In the genomic region with DNA sequence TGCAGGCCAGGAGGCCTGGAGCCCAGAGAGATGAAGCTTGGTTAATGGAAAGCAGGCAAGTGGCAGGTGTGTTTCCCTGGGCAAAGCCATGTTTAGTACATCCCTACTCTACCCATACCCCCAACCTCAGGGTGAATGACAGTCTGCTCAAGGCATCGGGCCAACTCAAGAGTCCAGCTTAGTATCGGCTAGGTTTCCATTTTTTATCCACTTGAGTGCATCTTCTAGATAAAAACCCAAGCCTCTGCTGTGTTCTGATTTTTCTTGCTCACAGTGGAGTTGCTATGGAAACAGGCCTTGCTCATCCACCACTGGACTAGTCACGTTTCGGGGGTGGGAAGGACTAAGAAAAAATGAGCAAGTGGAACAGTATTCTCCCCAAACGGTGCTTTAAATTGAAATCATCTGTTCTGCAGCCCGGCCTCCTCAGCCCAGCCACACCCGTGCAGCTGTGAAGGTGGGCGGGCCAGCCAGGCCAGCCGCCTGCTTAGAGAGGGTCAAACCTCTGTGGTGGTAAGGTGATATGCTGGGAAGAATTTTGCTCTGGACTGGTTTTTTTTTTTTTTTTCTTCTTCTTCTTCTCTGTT, we compare ENCODE assay signal across 8 mouse cellular contexts.
DNase-seq lines count a peak whose midpoint lies in the region; ATAC-seq lines count a peak whose summit lies in the region.

No protein-coding gene starts in this region.

- H3K27me3 ChIP-seq in neural tube, embryonic 11.5 days (ENCODE audit: control insufficient read depth, insufficient read depth, low read length): no peaks in the 10 kb centered on the region

- WGBS in neural tube, embryonic 11.5 days: 33% methylated on average over 9 of the region's 9 CpGs

- H3K4me2 ChIP-seq in neural tube, embryonic 11.5 days (ENCODE audit: low read depth): no peak overlapping the region

- no peaks in the 10 kb centered on the region for H3K9me3 ChIP-seq in neural tube, embryonic 11.5 days (ENCODE audit: control insufficient read depth, low read length)

- H3K27ac ChIP-seq in neural tube, embryonic 11.5 days (ENCODE audit: low read depth, low read length): no peak overlapping the region

- no peak overlapping the region for H3K9ac ChIP-seq in neural tube, embryonic 11.5 days (ENCODE audit: low read length)

- H3K4me3 ChIP-seq in neural tube, embryonic 11.5 days (ENCODE audit: low read depth, low read length): no peak overlapping the region

- peaks cover 6% of the 10 kb centered on the region; the same call in 1 of the 2 replicates for H3K4me1 ChIP-seq in neural tube, embryonic 11.5 days (ENCODE audit: control insufficient read depth, insufficient read depth, low read length)

- DNase-seq in 3T3-L1 (ENCODE audit: low read depth, low spot score): peak; percentile 96
- DNase-seq in brain, adult 2 months (ENCODE audit: low read depth, low spot score): peak; percentile 94
- peak; percentile 79 to 84 for DNase-seq in frontal cortex, adult 2 months (ENCODE audit: extremely low spot score in 1 of 2, low spot score in 1 of 2)
- peak; percentile 61 for DNase-seq in left cerebral cortex, adult 11 months (ENCODE audit: low spot score)
- DNase-seq in neural tube, embryonic 11.5 days (ENCODE audit: low spot score): peak; percentile 38
- DNase-seq in ovary, adult 18-20 months (ENCODE audit: low spot score): no peak
- DNase-seq in cerebellum, adult 8-10 months: no peak
- no peak for DNase-seq in kidney, postnatal 25 days

- no peak for ATAC-seq in neural tube, embryonic 11.5 days (ENCODE audit: insufficient read depth, low FRiP score, low TSS enrichment)

- no peaks in the 10 kb centered on the region for H3K36me3 ChIP-seq in neural tube, embryonic 11.5 days (ENCODE audit: control insufficient read depth, insufficient read depth, low read length)

Comparison
In these comparisons a context has a peak if more than half of its experiments do, and no peak if none do; other contexts are left out.
1. DNase-seq: peak in 3T3-L1 (single experiment), brain, adult 2 months (single experiment), frontal cortex, adult 2 months (2 of 2), left cerebral cortex, adult 11 months (single experiment) and neural tube, embryonic 11.5 days (single experiment); none in ovary, adult 18-20 months (single experiment), cerebellum, adult 8-10 months (single experiment) and kidney, postnatal 25 days (0 of 2).